Mouse (Mus musculus) midbrain, embryonic 12.5 days (tissue): ENCODE measurements around the gene Atad5. TPM values are rescaled to one million over a fixed set of nuclear protein-coding genes. Genes with fewer than 3 reads are reported as not detected.
"Not testable (repeated sequence)": the region's sequence is repeated elsewhere in the genome, so short reads cannot be mapped to it uniquely, and the experiment has no call there.

ENCODE experiments used
- ATAC-seq: fragments of 200-750 bp; cut with Nextera tagmentation; 2 replicates; pipeline ENCODE4 v1.8.0; 2017; ENCODE audit warnings: low read depth, moderate TSS enrichment, moderate library complexity; ENCODE audit not compliant: low FRiP score
- H3K27ac ChIP-seq: fragments of 300-500 bp; sonication (generic); replicated peaks from 2 replicates; pipeline ENCODE4 v1.5.1; 2016; ENCODE audit warnings: mild to moderate bottlenecking
- H3K27me3 ChIP-seq: fragments of 300-500 bp; sonication (generic); 2 replicates; pipeline ENCODE4 v1.6.1; 2016; ENCODE audit warnings: mild to moderate bottlenecking
- H3K36me3 ChIP-seq: fragments of 300-500 bp; sonication (generic); 2 replicates; pipeline ENCODE4 v1.6.1; 2016
- H3K4me1 ChIP-seq: fragments of 300-500 bp; sonication (generic); 2 replicates; pipeline ENCODE4 v1.6.1; 2016
- H3K4me2 ChIP-seq: fragments of 300-500 bp; sonication (generic); replicated peaks from 2 replicates; pipeline ENCODE4 v1.6.1; 2016; ENCODE audit warnings: mild to moderate bottlenecking, moderate library complexity
- H3K4me3 ChIP-seq: fragments of 300-500 bp; sonication (generic); 2 replicates; pipeline ENCODE4 v1.5.1; 2016; ENCODE audit warnings: mild to moderate bottlenecking
- H3K9ac ChIP-seq: fragments of 300-500 bp; sonication (generic); replicated peaks from 2 replicates; pipeline ENCODE4 v1.6.1; 2016; ENCODE audit warnings: mild to moderate bottlenecking, moderate library complexity
- H3K9me3 ChIP-seq: fragments of 300-500 bp; sonication (generic); 2 replicates; pipeline ENCODE4 v1.6.1; 2016; ENCODE audit warnings: mild to moderate bottlenecking
- WGBS: fragments of 180-500 bp; shearing (Covaris S2); methylation state at CpG from one replicate; pipeline ENCODE4 v1.1.7; 2016; 5-methylcytosine and 5-hydroxymethylcytosine counted together
- polyA plus RNA-seq: library from polyadenylated mRNA; unstranded; fragments of >200 nt; fragmentation: Nextera tagmentation; extraction: Ambion mirVana; gene quantifications from 2 replicates; pipeline ENCODE4 v1.2.1, GENCODE M21; 2016

The Atad5 gene
- polyA plus RNA-seq, 1 experiment from 2014 or later: 13.8 TPM

DNA sequence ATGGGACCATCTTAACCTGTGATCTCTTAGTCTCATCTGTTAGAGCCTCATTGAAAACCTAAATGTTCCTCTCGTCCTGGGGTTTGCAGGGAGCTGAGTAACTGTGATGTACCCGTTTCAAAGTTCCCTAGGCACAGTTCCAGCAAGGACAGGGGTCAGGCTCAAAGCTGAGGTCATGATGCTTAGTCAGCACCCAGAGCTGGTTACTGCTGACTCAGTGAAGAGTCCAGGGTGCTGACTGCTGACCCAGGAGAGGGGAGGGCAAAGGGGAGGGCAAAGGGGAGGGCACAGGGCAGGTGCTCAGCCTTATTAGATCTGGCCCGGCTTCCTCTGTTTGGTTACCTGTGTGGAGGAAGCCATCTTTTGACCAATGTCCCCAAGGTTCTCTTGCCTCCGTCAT is 82.7 kb downstream of the Atad5 start:
- Histone ChIP-seq H3K4me2 (no peak overlapping the region), H3K27me3 (no peaks in the 10 kb centered on the region), H3K9me3 (no peaks in the 10 kb centered on the region), H3K27ac (no peak overlapping the region), H3K4me3 (no peak overlapping the region), H3K36me3 (no peaks in the 10 kb centered on the region), H3K9ac (no peak overlapping the region), H3K4me1 (no peaks in the 10 kb centered on the region)
- 74% methylated on average over 4 of the region's 4 CpGs for WGBS
- ATAC-seq: no peak

DNA sequence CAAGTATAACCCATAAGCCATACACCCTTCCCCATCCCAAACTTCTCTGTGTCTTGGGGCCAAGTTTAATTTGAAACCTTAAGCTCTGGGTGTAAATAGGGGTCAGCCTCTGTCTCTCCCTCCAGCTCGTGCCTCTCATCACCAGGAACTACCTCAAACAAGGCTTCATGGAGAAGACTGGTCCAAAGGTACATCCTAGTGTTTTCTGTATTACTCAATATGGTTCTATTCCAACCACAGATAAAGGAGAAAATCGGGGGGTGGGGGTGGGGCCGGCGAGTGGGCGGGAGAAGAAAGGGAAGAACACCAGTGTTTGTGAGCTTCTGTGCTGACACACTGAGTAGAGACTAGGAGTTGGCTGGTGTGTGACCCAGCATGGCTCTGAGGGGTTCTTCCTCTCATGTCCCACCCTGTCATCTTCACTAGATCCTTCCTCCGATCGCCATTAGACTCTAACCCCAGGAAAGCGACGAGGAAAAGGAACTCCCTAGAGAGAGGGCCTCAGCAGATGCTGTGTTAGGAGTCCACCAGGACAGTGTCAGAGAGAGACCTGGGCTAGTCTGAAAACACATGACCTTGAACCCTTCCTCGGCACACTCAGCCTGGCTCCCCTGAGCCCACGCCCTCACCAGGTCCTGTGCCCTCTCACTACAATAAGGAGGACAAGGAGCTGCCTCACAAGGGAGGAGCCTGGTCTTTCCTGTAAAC is 84.9 kb downstream of the Atad5 start:
- ATAC-seq: no peak
- Histone ChIP-seq H3K4me2 (no peak overlapping the region), H3K27ac (no peak overlapping the region), H3K36me3 (no peaks in the 10 kb centered on the region), H3K27me3 (no peaks in the 10 kb centered on the region), H3K4me1 (no peaks in the 10 kb centered on the region), H3K9me3 (no peaks in the 10 kb centered on the region), H3K9ac (no peak overlapping the region), H3K4me3 (no peak overlapping the region)
- WGBS: 89% methylated on average over 11 of the region's 11 CpGs

DNA sequence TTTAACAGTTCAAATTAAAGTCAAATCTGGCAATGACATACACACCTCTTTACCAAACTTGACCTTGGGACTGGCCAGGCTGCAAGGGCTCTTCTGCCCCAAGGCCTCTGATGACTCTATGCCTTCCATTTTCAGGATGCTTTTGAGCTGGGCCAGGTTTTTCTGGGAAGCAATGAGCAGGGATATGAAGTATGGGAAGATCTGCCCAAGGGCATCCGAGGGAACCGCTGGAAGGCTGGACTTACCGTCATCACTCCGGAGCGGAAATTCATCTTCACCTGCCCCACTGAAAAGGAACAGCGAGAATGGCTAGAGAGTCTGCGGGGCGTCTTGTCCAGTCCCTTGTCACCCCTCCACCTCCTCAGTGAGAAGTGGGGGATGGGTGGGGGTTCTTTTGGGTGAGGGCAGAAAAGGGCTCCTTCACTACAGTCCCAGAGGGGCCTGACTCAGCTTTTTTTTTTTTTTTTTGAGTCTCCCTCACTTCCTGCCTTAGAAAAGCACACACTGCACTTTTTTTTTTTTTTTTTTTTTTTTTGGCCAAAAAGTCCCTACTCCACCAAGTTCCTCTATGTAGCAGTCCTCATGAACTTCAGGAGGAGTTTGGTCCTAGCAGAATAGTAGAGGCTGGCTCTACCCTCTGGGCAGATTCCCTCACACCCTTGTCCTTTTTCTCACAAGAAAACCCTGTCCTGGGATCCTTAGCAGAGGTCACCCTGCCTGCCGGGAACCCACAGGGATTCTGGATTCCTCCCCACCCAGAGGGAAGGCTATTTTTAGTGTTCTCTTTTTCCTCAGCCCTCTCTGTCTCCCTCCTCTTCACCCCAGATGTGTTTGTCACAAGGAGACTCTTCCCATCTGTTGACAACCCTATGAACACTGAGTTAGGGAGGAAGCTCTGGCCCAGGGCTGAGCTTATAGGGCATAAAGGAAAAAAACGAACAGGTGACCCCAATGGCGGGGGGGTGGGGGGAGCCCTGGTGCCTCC is 88.0 kb downstream of the Atad5 start:
- WGBS: 83% methylated on average over 11 of the region's 11 CpGs
- H3K9ac ChIP-seq: no peak overlapping the region
- H3K4me3 ChIP-seq: no peak overlapping the region
- no peak for ATAC-seq
- no peaks in the 10 kb centered on the region for H3K9me3 ChIP-seq
- 0 out of 2 replicates have a peak, but pooled peaks cover 4% of the 10 kb centered on the region for H3K27me3 ChIP-seq
- no peak overlapping the region for H3K27ac ChIP-seq
- H3K4me2 ChIP-seq: no peak overlapping the region
- H3K4me1 ChIP-seq: no peaks in the 10 kb centered on the region
- H3K36me3 ChIP-seq: no peaks in the 10 kb centered on the region

DNA sequence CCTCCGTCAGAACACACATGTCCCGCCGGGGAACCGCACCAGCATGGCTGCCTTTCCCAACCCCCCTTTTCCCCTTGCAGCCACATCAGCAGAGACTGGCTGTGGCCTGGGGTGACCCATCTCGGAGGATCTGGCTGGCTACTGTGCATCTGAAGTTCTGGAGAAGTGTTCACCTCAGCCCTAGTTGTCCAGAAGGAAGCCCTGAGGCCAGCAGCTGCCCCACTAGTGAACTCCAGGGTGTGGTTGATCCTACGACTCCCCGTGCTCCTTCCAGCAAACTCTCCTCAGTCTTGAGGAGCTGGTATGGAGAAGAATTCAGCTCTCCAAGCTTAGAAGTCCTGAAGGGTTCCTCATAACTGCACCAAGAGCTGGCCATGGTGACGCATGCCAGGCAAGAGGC is 89.1 kb downstream of the Atad5 start:
- 83% methylated on average over 8 of the region's 8 CpGs for WGBS
- ATAC-seq: no peak
- H3K9me3 ChIP-seq: no peaks in the 10 kb centered on the region

DNA sequence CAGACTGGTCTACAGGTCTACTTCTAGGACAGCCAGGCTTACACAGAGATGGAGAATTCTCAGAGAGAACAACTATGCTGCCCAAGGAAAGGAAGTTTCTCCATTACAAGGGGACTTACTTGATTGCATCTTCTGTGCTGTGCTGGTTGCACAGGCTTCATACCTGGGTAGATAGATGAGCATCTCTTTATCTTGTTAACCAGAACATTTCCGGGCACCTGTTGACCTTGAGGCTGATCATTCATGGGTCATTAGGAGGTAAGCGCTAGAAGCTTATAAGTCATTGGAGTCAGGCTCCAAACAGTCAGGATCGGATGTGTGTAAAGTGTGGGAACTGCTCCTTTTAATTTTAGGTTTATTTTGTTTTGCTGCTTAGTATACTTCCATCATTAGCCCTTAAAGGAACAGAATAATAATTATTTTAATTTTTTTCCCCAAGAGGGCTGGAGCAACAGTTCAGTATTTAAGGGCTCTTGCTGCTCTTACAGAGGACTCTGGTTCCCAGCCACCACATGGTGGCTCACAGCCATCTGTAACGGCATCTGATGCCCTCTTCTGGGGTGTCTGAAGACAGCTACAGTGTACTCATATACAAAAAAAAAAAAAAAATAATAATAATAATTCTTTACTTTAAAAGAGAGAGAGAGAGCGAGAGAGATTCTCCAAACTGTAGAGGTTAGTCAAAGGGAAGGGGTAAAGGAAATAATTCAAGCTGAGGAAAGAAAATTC is 92.0 kb downstream of the Atad5 start:
- Histone ChIP-seq H3K27ac (no peak overlapping the region), H3K9ac (no peak overlapping the region), H3K4me1 (0 out of 2 replicates have a peak, but pooled peaks cover 6% of the 10 kb centered on the region), H3K9me3 (no peaks in the 10 kb centered on the region), H3K4me2 (no peak overlapping the region), H3K27me3 (0 out of 2 replicates have a peak, but pooled peaks cover 4% of the 10 kb centered on the region), H3K36me3 (no peaks in the 10 kb centered on the region), H3K4me3 (no peak overlapping the region)
- WGBS: 81% methylated on average over 5 of the region's 5 CpGs
- ATAC-seq: no peak

More for the DNA sequence above, 89.1 kb downstream of the Atad5 start:
- H3K9ac ChIP-seq: no peak overlapping the region
- no peak overlapping the region for H3K4me2 ChIP-seq
- no peak overlapping the region for H3K27ac ChIP-seq
- no peaks in the 10 kb centered on the region for H3K36me3 ChIP-seq
- H3K4me3 ChIP-seq: no peak overlapping the region
- 0 out of 2 replicates have a peak, but pooled peaks cover 4% of the 10 kb centered on the region for H3K27me3 ChIP-seq
- H3K4me1 ChIP-seq: no peaks in the 10 kb centered on the region

DNA sequence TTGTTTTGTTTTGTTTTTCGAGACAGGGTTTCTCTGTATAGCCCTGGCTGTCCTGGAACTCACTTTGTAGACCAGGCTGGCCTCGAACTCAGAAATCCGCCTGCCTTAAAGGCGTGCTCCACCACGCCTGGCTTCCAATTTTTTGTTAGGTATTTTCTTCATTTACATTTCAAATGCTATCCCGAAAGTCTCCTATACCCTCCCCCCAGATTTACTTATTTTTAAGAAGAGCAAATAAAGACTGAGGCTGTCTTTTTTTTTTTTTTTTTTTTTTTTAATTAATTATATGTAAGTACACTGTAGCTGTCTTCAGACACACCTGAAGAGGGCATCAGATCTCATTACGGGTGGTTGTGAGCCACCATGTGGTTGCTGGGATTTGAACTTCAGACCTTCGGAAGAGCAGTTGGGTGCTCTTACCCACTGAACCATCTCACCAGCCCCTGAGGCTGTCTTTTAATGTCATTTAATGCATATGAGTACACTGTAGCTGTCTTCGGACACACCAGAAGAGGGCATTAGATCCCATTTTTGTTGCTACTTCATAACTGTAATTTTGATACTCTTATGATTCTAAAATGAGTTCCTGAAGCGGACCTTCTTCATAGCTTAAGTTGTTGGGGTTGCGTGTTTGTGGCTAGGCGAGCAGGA is 94.0 kb downstream of the Atad5 start:
- H3K4me1 ChIP-seq, H3K9me3 ChIP-seq, H3K27me3 ChIP-seq, ATAC-seq, H3K36me3 ChIP-seq, H3K27ac ChIP-seq: not testable (repeated sequence)
- H3K4me3 ChIP-seq: peak overlapping the region; percentile 49
- H3K9ac ChIP-seq: peak overlapping the region; percentile 53
- H3K4me2 ChIP-seq: peak overlapping the region; percentile 64
- 47% methylated on average over 12 of the region's 12 CpGs for WGBS

DNA sequence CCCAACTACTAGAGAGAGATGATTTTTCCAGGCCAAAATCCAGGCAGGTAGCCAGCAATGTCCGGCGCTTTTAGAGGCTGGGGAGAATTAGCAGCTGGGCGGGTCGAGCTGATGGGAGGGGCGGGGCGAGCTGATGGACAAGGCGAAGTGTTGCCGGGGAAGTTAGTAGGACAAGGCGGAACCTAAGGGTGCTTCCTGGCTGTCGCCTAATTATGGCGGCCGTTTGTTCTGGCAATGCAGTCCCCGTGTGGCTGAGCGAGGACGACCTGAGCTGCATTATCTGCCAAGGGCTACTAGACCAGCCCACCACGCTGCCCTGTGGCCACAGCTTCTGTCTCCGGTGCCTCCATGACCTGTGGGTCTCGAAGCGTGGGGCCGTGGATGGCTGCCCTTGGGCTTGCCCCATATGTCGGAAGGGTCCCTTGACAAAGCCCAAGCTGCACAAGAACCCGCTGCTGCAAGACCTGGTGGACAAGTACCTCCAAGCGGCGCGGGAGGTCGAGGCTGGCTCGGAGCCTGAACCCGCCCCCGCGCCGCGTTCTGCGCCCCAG is 94.6 kb downstream of the Atad5 start, which contains the start of gene Rnf135:
Gene Rnf135 (plus strand): TSS at position 147 of the 551 bp plus-strand sequence.
- 0 out of 2 replicates have a peak, but pooled peaks cover 6% of the 10 kb centered on the region for H3K4me1 ChIP-seq
- H3K9me3 ChIP-seq: no peaks in the 10 kb centered on the region
- 1% methylated on average over 33 of the region's 33 CpGs for WGBS
- peak within 1 kb of the TSS; percentile 49 for H3K4me3 ChIP-seq
- H3K36me3 ChIP-seq: no peaks in the 10 kb centered on the region
- H3K27ac ChIP-seq: 0 out of 2 replicates have a peak within 1 kb of the TSS, but pooled peaks have one; percentile 7
- 0 out of 2 replicates have a peak, but pooled peaks cover 4% of the 10 kb centered on the region for H3K27me3 ChIP-seq
- peak within 1 kb of the TSS; percentile 53 for H3K9ac ChIP-seq
- peak within 1 kb of the TSS; percentile 64 for H3K4me2 ChIP-seq
- peak; percentile 38; the same call in 1 of the 2 replicates for ATAC-seq

DNA sequence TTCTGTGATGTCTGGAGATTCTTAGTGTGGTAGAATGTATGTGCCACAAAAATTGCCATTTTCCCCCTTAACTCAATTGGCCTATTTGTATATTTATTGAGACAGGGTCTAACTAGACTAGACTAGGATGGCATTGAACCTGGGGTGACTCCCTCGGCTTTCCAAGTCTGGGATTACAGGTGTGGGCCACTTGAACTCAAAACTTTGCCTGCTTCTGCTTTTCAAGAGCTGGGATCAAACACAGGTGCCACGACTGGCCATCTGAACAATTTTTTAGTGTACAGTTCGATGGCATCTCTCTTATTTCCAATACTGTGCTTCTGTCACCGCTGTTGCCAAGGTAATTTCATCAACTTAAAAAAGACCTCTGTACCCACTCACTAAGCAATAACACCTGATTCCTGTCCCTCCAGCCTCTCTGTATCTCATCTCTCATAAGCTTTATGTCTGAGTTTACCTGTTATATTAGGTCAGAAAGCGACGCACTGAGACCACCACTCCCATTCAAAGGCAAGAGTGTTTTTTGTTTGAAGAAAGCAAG is 95.4 kb downstream of the Atad5 start:
- H3K27ac ChIP-seq: no peak overlapping the region
- H3K4me2 ChIP-seq: peak overlapping the region; percentile 64; the same call in 1 of the 2 replicates
- H3K4me3 ChIP-seq: peak overlapping the region; percentile 49; the same call in 1 of the 2 replicates
- 0 out of 2 replicates have a peak, but pooled peaks cover 6% of the 10 kb centered on the region for H3K4me1 ChIP-seq
- H3K27me3 ChIP-seq: 0 out of 2 replicates have a peak, but pooled peaks cover 4% of the 10 kb centered on the region
- no peak for ATAC-seq
- no peaks in the 10 kb centered on the region for H3K9me3 ChIP-seq
- H3K36me3 ChIP-seq: no peaks in the 10 kb centered on the region
- 91% methylated on average over 6 of the region's 6 CpGs for WGBS
- no peak overlapping the region for H3K9ac ChIP-seq
